Mouse (Mus musculus) spleen, postnatal 10 days (tissue): ENCODE measurements around the gene Arhgap29.

Experiments used
- DNase-seq, 2 experiments: peaks; one replicate each; pipeline ENCODE4 v3.0.0; 2021 to 2022; ENCODE audit warnings: low spot score in 2 of 2

Gene Arhgap29

GRCm38 (mm10) chr3:121952041-121952591 is at the start of gene Arhgap29:
Gene Arhgap29 (plus strand): TSS chr3:121952541.
- no peak for DNase-seq

- no peak for DNase-seq
Measured at GRCm38 (mm10) chr3:121902729-121903128, 49.6 kb upstream of the Arhgap29 start.

GRCm38 (mm10) chr3:121903286-121903685 is 49.1 kb upstream of the Arhgap29 start:
- no peak for DNase-seq

- DNase-seq = no peak
Measured at GRCm38 (mm10) chr3:121903695-121904094, 48.6 kb upstream of the Arhgap29 start.

- no peak for DNase-seq
Measured at GRCm38 (mm10) chr3:121904476-121904875, 47.9 kb upstream of the Arhgap29 start.

GRCm38 (mm10) chr3:121906623-121907022 is 45.7 kb upstream of the Arhgap29 start:
- DNase-seq = no peak

- DNase-seq = no peak
Measured at GRCm38 (mm10) chr3:121909155-121909554, 43.2 kb upstream of the Arhgap29 start.

- no peak for DNase-seq
Measured at GRCm38 (mm10) chr3:121913476-121913875, 38.9 kb upstream of the Arhgap29 start.

GRCm38 (mm10) chr3:121914459-121915185 is 37.7 kb upstream of the Arhgap29 start:
- no peak for DNase-seq

- no peak for DNase-seq
Measured at GRCm38 (mm10) chr3:121915191-121915590, 37.1 kb upstream of the Arhgap29 start.

GRCm38 (mm10) chr3:121916802-121917532 is 35.4 kb upstream of the Arhgap29 start:
- DNase-seq = no peak

- no peak for DNase-seq
Measured at GRCm38 (mm10) chr3:121917658-121918057, 34.7 kb upstream of the Arhgap29 start.

- DNase-seq = no peak
Measured at GRCm38 (mm10) chr3:121919961-121920360, 32.4 kb upstream of the Arhgap29 start.

- no peak for DNase-seq
Measured at GRCm38 (mm10) chr3:121920769-121921168, 31.6 kb upstream of the Arhgap29 start.

GRCm38 (mm10) chr3:121924768-121925486 is 27.4 kb upstream of the Arhgap29 start:
- no peak for DNase-seq

GRCm38 (mm10) chr3:121927601-121928000 is 24.7 kb upstream of the Arhgap29 start:
- no peak for DNase-seq

GRCm38 (mm10) chr3:121932815-121933214 is 19.5 kb upstream of the Arhgap29 start:
- no peak for DNase-seq

GRCm38 (mm10) chr3:121936241-121936640 is 16.1 kb upstream of the Arhgap29 start:
- DNase-seq = no peak

- no peak for DNase-seq
Measured at GRCm38 (mm10) chr3:121937036-121937435, 15.3 kb upstream of the Arhgap29 start.

GRCm38 (mm10) chr3:121939658-121940057 is 12.7 kb upstream of the Arhgap29 start:
- no peak for DNase-seq

GRCm38 (mm10) chr3:121940094-121940889 is 12.0 kb upstream of the Arhgap29 start:
- DNase-seq = no peak
